Mouse (Mus musculus): ENCODE results near the gene Ttbk2. TPM values are rescaled to one million over a fixed set of nuclear protein-coding genes. Genes with fewer than 3 reads are reported as not detected.

Ttbk2 gene
- polyA plus RNA-seq, 1 experiment from 2014 or later, result 5.0 TPM

DNA sequence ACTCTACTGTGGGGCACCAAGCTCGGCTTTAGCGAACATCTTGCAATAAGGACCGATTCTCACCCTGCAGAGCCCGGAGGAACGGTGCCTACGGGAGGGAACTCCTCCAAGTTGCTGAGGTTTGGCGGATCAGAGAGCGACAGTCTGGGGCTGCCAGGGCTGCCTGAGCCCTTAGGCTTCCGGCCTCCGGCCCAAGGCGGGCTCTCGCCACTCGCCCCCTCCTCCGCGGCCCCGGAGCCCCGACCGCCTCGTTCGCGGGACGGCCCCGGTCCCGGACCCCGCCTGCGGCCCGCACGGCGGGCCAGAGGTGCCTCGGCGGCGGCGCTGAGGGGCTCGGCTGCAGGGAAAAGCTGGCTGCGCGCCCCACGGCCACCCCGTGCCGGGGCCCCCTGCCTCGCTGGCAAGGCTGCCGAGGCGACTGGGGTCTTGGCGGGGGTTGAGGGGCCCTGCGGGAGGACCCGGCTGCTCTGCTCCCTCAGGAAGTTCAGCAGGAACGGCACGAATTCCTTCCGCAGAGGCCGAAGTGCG, 119.7 kb downstream of the Ttbk2 start:
- under 1% methylated on average over 43 of the region's 50 CpGs for WGBS
- peaks cover 34% of the 10 kb centered on the region for H3K4me1 ChIP-seq
- H3K4me3 ChIP-seq, result peak overlapping the region; percentile 99
- no peaks in the 10 kb centered on the region for H3K9me3 ChIP-seq (replicated peaks)
- H3K27me3 ChIP-seq (ENCODE audit: low read depth, poor library complexity, severe bottlenecking), result no peaks in the 10 kb centered on the region
- peaks cover 34% of the 10 kb centered on the region for H3K36me3 ChIP-seq
- peak; percentile 66 for DNase-seq (ENCODE audit: low spot score)
- H3K27ac ChIP-seq, result peak overlapping the region; percentile 94

GRCm38 (mm10) chr2:120729775-120730585, 120.4 kb downstream of the Ttbk2 start:
- peak overlapping the region; percentile 99 for H3K4me3 ChIP-seq
- no peaks in the 10 kb centered on the region for H3K9me3 ChIP-seq (replicated peaks)
- DNase-seq (ENCODE audit: low spot score), result peak; percentile 48
- peak overlapping the region; percentile 94 for H3K27ac ChIP-seq
- H3K36me3 ChIP-seq, result peaks cover 41% of the 10 kb centered on the region
- H3K27me3 ChIP-seq (ENCODE audit: low read depth, poor library complexity, severe bottlenecking), result no peaks in the 10 kb centered on the region
- peaks cover 34% of the 10 kb centered on the region for H3K4me1 ChIP-seq
- WGBS, result 12% methylated on average over 23 of the region's 23 CpGs

GRCm38 (mm10) chr2:120724176-120724575, 126.2 kb downstream of the Ttbk2 start:
- peaks cover 8% of the 10 kb centered on the region for H3K4me1 ChIP-seq
- H3K36me3 ChIP-seq, result peaks cover 93% of the 10 kb centered on the region
- H3K27ac ChIP-seq, result no peak overlapping the region
- H3K4me3 ChIP-seq, result no peak overlapping the region
- H3K27me3 ChIP-seq (ENCODE audit: low read depth, poor library complexity, severe bottlenecking), result no peaks in the 10 kb centered on the region
- no peak for DNase-seq (ENCODE audit: low spot score)
- H3K9me3 ChIP-seq (replicated peaks), result no peaks in the 10 kb centered on the region
- 81% methylated on average over 6 of the region's 6 CpGs for WGBS

- Histone ChIP-seq H3K27me3 (ENCODE audit: low read depth, poor library complexity, severe bottlenecking) (no peaks in the 10 kb centered on the region), H3K27ac (no peak overlapping the region), H3K36me3 (peaks cover 98% of the 10 kb centered on the region), H3K4me3 (no peak overlapping the region), H3K9me3 (replicated peaks) (no peaks in the 10 kb centered on the region), H3K4me1 (peaks cover 3% of the 10 kb centered on the region; the same call in 1 of the 2 replicates)
- 75% methylated on average over 4 of the region's 4 CpGs for WGBS
- no peak for DNase-seq (ENCODE audit: low spot score)
Observed at GRCm38 (mm10) chr2:120723621-120724020, 126.8 kb downstream of the Ttbk2 start.

GRCm38 (mm10) chr2:120722491-120722890, 127.9 kb downstream of the Ttbk2 start:
- Histone ChIP-seq H3K27me3 (ENCODE audit: low read depth, poor library complexity, severe bottlenecking) (no peaks in the 10 kb centered on the region), H3K27ac (no peak overlapping the region), H3K36me3 (peaks cover 98% of the 10 kb centered on the region), H3K4me3 (no peak overlapping the region), H3K9me3 (replicated peaks) (no peaks in the 10 kb centered on the region), H3K4me1 (no peaks in the 10 kb centered on the region)
- DNase-seq (ENCODE audit: low spot score), result no peak
- WGBS, result 90% methylated on average over 8 of the region's 8 CpGs

GRCm38 (mm10) chr2:120721911-120722310, 128.5 kb downstream of the Ttbk2 start:
- no peak overlapping the region for H3K4me3 ChIP-seq
- no peaks in the 10 kb centered on the region for H3K4me1 ChIP-seq
- WGBS, result 93% methylated on average over 2 of the region's 2 CpGs
- no peak overlapping the region for H3K27ac ChIP-seq
- no peak for DNase-seq (ENCODE audit: low spot score)
- peaks cover 98% of the 10 kb centered on the region for H3K36me3 ChIP-seq
- H3K27me3 ChIP-seq (ENCODE audit: low read depth, poor library complexity, severe bottlenecking), result no peaks in the 10 kb centered on the region
- no peaks in the 10 kb centered on the region for H3K9me3 ChIP-seq (replicated peaks)

- 89% methylated on average over 6 of the region's 6 CpGs for WGBS
- Histone ChIP-seq H3K4me3 (no peak overlapping the region), H3K36me3 (peaks cover 96% of the 10 kb centered on the region), H3K9me3 (replicated peaks) (no peaks in the 10 kb centered on the region), H3K27ac (no peak overlapping the region), H3K4me1 (no peaks in the 10 kb centered on the region), H3K27me3 (ENCODE audit: low read depth, poor library complexity, severe bottlenecking) (no peaks in the 10 kb centered on the region)
- no peak for DNase-seq (ENCODE audit: low spot score)
Observed at GRCm38 (mm10) chr2:120720821-120721220, 129.6 kb downstream of the Ttbk2 start.

DNA sequence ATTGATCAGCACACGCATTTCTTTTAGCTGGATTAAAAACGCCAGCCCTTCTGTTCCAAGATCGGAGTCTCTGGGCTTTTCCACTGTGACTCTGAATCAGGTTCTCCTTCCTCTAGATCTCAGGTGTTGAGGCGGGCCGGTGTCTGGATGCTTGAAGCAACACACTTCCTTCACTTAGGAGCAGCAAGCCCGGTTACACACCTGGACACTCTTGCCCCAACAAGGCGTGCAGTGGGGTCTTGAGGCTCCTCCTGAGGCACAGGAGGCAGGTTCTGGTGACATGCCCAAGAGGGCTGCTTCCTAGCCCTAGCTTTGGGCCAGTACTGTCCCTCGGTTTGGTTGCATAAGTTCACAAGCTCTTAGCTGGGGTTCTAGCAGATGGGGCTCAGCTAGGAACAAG, 131.9 kb downstream of the Ttbk2 start:
- Histone ChIP-seq H3K4me1 (no peaks in the 10 kb centered on the region), H3K36me3 (peaks cover 92% of the 10 kb centered on the region), H3K27me3 (ENCODE audit: low read depth, poor library complexity, severe bottlenecking) (no peaks in the 10 kb centered on the region), H3K27ac (no peak overlapping the region), H3K9me3 (replicated peaks) (no peaks in the 10 kb centered on the region), H3K4me3 (no peak overlapping the region)
- 94% methylated on average over 8 of the region's 8 CpGs for WGBS
- DNase-seq (ENCODE audit: low spot score), result no peak

- Histone ChIP-seq H3K4me1 (no peaks in the 10 kb centered on the region), H3K36me3 (peaks cover 60% of the 10 kb centered on the region), H3K27ac (no peak overlapping the region), H3K27me3 (ENCODE audit: low read depth, poor library complexity, severe bottlenecking) (no peaks in the 10 kb centered on the region), H3K9me3 (replicated peaks) (no peaks in the 10 kb centered on the region), H3K4me3 (no peak overlapping the region)
- WGBS, result 96% methylated on average over 3 of the region's 3 CpGs
- DNase-seq (ENCODE audit: low spot score), result no peak
Observed at GRCm38 (mm10) chr2:120713441-120713840, 137.0 kb downstream of the Ttbk2 start.

- no peak for DNase-seq (ENCODE audit: low spot score)
- Histone ChIP-seq H3K4me1 (no peaks in the 10 kb centered on the region), H3K27ac (no peak overlapping the region), H3K27me3 (ENCODE audit: low read depth, poor library complexity, severe bottlenecking) (no peaks in the 10 kb centered on the region), H3K36me3 (peaks cover 36% of the 10 kb centered on the region), H3K9me3 (replicated peaks) (no peaks in the 10 kb centered on the region), H3K4me3 (no peak overlapping the region)
- WGBS, result 97% methylated on average over 3 of the region's 3 CpGs
Observed at GRCm38 (mm10) chr2:120710948-120711347, 139.5 kb downstream of the Ttbk2 start.

- Histone ChIP-seq H3K27ac (no peak overlapping the region), H3K9me3 (replicated peaks) (no peaks in the 10 kb centered on the region), H3K27me3 (ENCODE audit: low read depth, poor library complexity, severe bottlenecking) (no peaks in the 10 kb centered on the region), H3K4me1 (no peaks in the 10 kb centered on the region), H3K4me3 (no peak overlapping the region), H3K36me3 (peaks cover 33% of the 10 kb centered on the region)
- 91% methylated on average over 3 of the region's 3 CpGs for WGBS
- DNase-seq (ENCODE audit: low spot score), result no peak
Observed at GRCm38 (mm10) chr2:120710154-120710553, 140.2 kb downstream of the Ttbk2 start.

DNA sequence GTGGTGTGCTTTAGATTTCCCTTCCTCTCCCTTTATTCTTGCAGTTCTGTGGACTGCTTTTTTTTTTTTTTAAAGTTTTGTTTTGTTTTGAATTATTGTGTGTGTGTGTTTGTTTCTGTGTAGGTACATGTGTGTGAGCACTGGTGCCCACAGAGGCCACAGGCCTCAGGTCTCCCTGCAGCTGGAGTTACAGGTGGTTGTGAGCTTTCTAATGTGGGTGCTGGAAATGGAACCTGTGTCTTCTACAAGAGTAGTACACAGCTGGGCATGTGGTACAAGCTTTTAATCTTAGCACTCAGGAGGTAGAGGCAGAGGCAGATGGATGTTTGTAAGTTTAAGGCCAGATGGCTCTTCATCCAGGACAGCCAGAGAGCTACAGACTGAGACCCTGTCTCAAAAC, 143.4 kb downstream of the Ttbk2 start:
- Histone ChIP-seq H3K4me1 (no peaks in the 10 kb centered on the region), H3K27ac (no peak overlapping the region), H3K36me3 (peaks cover 1% of the 10 kb centered on the region; the same call in 1 of the 2 replicates), H3K4me3 (no peak overlapping the region), H3K27me3 (ENCODE audit: low read depth, poor library complexity, severe bottlenecking) (no peaks in the 10 kb centered on the region), H3K9me3 (replicated peaks) (no peaks in the 10 kb centered on the region)
- no peak for DNase-seq (ENCODE audit: low spot score)

- Histone ChIP-seq H3K27ac (no peak overlapping the region), H3K4me1 (no peaks in the 10 kb centered on the region), H3K36me3 (no peaks in the 10 kb centered on the region), H3K4me3 (no peak overlapping the region), H3K27me3 (ENCODE audit: low read depth, poor library complexity, severe bottlenecking) (no peaks in the 10 kb centered on the region), H3K9me3 (replicated peaks) (no peaks in the 10 kb centered on the region)
- DNase-seq (ENCODE audit: low spot score), result no peak
- 85% methylated on average over 5 of the region's 5 CpGs for WGBS
Observed at GRCm38 (mm10) chr2:120702675-120703074, 147.7 kb downstream of the Ttbk2 start.
